Mouse (Mus musculus) pancreas, adult 10 weeks (tissue): ENCODE measurements around the gene Snrpa. TPM values are rescaled to one million over a fixed set of nuclear protein-coding genes. Genes with fewer than 3 reads are reported as not detected.

Experiments used
- polyA plus RNA-seq: library from polyadenylated mRNA; stranded (reverse); fragments of 350-450 nt; fragmentation: Illumina TruSeq; extraction: RNeasy Lipid Tissue Mini Kit (QIAGEN cat#74804); gene quantifications from one replicate; pipeline ENCODE4 v1.2.3, GENCODE M21; 2015; ENCODE audit warnings: low read depth, low replicate concordance; ENCODE audit not compliant: insufficient read depth

The Snrpa gene
- polyA plus RNA-seq, result 27.5 TPM

DNA sequence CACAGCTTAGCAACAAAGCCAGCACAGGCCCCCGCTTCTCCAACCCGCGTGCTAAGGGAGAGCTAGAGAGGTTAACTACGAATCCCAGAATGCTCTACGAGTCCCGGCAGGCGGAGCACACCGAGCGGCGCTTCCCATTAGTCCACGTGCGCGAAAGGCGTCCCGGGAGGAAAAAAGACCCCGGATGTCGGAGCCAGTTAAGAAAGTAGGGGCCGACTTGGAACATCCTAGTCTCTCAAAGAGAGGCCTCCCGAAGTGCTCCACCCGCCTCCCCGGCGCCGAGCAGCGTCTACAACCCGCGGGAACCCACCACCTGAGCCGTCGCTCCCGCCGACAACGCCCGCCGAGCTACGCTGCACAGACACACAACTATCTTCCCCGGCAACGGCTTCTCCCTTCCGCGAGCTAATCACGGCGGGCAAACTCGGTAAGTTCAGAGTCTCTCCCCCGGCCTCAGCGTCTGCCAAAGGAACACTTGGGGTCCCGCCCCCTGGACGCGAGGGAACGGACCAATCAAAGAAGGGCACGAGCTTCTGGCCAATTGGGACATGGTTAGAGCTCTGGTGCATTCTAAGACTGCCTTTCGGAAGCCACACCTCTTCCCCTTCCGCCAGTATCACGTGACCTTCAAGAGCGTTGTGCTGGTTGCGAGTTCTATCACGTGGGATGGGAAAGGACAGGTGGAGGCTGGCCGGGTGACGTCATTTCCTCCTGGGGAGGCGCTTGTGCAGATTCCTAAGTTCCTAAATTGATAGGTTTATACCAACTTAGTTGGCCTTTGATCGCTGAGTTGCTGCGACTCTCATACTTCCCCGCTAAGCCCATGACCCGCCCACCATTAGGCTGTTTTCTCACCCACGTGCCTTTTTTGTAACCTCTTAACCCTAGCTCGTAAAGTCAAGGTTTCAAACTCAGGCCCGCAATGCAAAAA is at the start of gene Snrpa, which contains the start of gene BC024978:
TSS of gene Snrpa (minus strand) at position 591 of the 931 bp plus-strand sequence.
TSS of gene BC024978 (plus strand) at position 101 of the 931 bp plus-strand sequence.

DNA sequence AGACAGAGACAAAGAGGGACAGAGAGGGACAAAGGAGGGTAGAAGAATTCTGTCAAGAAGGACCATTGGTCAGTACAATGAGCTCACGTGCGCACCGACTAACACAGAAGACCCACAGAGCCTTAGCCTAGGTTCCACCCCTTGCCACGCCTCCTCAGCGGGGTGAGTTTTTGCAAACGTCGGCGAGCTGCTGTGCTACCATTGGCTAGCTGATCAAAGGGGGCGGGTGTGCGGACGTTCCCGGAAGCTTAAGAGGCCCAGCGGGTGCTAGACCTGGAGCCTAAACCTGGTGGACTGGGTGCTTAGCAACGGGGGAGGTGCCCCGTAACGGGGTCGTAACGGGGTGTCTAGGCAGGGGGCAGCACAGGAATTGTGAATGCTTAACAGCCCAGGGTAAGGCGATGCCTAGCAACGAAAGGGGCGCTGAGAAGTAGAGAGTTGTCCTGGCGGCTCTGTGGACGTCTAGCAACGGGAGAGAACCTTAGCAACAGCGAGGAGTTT is 36.8 kb upstream of the Snrpa start, which contains the start of gene Coq8b:
TSS of gene Coq8b (plus strand) at position 243 of the 501 bp plus-strand sequence.

DNA sequence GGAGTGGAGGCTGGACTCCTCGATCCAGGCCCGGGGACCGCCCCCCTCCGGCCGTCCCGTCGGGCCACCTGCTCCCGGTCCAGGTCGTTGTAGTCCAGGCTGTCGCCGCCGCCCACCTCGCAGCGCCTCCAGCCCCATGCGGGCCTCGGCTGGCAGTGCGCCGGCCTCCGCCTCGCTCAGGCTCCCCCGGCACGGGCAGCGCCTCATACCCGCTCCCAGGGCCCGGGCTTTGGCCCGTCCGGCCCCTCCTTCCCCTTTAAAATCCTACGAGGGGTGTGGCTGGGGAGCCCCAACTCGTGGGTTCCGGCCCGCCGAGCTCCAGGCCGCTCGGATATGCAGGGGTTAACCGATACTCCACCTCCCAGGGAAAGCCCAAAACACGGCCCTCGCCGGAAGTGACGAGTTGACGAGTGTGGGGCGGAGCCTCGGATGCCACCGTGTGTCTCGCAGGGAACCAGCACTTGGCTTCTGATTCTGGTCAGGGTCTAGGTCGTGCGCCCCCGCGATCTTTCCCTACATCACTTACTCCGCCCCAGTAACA is 32.3 kb upstream of the Snrpa start, which contains the start of gene Itpkc:
TSS of gene Itpkc (minus strand) at position 381 of the 541 bp plus-strand sequence.

DNA sequence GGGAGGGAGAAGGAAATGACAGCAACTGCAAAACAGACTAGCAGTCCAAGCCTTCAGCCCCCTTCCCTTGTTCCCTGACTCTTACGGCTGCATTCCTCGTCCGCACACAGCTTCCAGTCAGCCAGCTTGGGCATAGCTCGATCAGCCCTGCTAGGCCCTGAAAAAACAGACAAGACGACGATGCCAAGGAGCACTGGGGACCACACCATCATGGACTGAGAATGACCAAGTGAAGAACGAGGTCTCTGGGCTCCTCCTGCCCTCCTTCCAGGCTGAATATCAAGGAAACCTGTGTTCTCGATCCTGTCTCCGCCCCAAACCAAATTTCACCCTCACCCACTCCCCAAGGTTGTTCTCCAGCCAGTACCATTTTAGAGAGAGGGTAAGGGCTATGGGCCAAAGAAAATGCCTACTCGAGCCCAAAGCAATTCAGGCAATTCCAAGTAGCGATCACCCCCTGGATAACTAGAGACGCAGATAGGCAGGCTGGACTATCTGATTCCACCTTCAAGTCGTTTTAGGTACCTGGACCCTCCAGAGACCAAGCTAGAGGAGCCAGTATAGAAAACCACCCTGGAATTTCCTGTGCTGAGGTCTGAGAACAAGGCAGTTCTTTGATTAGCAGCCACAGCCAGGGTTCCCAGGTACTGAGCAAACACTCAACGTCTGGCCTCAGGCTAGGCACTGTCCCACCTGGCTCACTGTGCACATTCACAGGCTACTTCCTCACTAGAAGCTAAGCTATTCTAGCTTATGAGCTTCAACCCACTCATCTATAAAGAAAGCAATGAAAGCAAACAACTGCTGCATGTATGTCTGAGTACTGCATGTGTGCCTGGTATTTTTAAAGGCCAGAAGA is 15.0 kb downstream of the Snrpa start, which contains the start of the genes Gm21983 and Mia:
TSS of gene Gm21983 (minus strand) at position 250 of the 859 bp plus-strand sequence.
TSS of gene Mia (minus strand) at position 321 of the 859 bp plus-strand sequence.

DNA sequence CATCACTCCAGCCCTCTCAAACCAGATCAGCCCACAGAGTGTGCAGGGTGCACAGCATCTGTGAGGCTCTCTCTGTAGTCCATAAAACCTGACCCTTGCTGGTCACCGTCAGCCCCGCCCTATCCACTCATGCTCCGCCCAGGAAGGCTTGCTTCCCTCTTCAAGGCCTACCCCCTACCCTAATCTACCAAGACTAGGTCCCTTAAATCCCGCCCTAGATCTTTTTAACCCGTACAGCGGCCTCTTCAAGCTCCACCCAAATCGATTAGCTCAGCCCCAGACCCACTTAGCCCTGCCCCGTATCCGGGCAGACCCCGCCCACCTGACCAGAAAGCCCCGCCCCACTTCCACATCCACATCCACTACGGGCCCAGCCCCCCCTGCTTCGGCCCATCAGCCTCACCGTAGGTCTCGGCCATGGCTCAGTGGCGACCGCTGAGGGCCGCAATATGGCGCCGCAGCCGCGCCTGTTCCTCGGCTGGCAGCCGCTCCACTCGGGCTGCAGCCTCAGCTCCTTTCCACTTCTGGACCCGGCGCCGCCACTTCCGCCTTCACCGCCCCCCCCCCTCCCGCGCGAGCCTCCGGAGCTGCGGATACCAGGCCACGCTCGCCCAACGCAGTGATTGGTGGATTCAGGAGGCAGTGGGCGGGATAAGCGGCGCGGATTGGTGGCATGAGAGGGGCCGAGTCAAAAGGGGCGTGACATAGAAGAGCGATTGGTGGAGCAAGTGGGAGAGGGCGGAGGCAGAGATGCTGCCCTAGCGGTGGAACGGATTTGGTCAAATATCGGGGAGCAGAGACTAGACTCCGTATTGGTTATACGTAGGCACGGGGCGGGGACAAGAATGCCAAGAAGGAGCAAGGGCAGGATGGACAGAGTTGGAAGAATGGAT is 17.5 kb downstream of the Snrpa start, which contains the start of gene Rab4b:
TSS of gene Rab4b (minus strand) at position 573 of the 893 bp plus-strand sequence.

DNA sequence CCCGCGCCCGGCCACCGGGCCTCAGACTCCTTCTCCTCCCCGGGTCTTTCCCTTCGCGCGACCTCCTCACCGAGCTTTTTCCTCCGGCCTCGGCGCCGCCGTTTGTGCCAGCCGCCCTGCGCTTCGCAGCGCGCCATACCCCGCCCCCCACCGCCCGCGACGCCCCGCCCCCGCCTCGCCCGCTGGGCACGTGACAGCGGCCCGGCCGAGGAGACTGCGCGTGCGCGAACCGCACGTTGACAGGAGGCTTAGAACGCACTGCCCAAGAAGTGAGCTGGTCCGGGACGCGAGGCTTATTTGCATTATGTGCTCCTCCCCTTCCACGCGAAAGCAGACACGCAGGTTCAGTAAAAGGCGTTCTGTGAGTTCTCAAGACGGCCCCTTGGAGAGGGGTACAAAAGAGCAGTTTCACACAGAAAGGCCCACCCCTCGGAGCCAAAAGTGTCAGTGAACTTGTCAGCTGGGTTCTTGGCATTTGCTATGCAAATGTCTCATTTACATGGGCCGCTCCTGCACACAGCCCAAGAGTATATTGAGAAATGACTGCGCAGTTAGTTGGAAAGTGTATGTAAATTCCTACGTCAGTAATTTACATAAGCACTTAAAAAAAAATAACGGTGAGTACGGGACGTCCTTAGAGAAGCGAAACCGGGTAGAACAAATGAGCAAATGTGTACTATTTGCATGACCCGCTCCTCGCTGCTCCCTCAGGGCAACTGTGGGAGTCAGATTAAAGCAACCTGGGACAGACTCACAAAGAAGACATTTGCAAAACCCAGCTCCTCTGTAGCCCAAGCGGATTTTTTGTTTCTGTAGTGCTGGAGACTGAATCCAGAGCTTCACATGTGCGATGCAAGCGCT is 29.2 kb downstream of the Snrpa start, which contains the start of gene Egln2:
TSS of gene Egln2 (minus strand) at position 189 of the 861 bp plus-strand sequence.

DNA sequence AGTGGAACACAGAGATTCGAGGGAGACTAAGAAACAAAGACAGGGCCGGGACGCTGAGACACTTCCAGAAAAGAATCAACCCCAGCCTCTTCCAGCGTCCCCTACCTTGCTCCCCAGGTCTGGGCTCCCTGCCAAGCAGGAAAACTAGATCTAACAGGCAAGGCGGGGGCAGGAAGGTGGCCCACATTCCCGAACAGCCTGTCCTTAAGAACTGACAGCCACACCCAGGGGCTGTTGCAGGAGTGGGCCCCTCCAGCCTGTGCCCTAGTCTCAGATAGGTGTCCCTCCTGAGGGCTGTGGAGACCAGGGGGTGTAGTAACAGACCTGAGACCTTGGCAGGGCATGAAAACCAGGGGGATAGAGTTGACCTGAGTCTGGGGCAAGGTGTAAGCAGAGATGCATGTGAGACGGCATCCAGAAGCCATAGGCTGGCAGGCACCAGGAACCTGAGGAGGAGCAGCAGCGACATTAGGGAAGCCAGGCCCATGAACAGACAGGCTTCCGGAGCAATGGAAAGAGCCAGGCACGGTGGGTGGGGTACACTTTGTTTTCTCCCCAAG is 42.8 kb downstream of the Snrpa start, which contains the start of gene Cyp2t4:
TSS of gene Cyp2t4 (plus strand) at position 510 of the 560 bp plus-strand sequence.

Other genes starting within 250 kb of the Snrpa start
- gene Cyp2a12, start 167.2 kb downstream of the Snrpa start, polyA plus RNA-seq, result not detected
- gene Cyp2f2, start 76.4 kb downstream of the Snrpa start, polyA plus RNA-seq, result 1.2 TPM
- not detected for gene Cyp2t4, start 42.6 kb downstream of the Snrpa start, polyA plus RNA-seq
- 21.7 TPM for gene Egln2, start 29.5 kb downstream of the Snrpa start, polyA plus RNA-seq
- gene Rab4b, start 17.4 kb downstream of the Snrpa start, polyA plus RNA-seq, result 15.1 TPM
- gene Gm21983, start 15.2 kb downstream of the Snrpa start, polyA plus RNA-seq, result not detected
- gene Mia, start 15.1 kb downstream of the Snrpa start, polyA plus RNA-seq, result not detected
- 4.9 TPM for gene BC024978, start 490 bp downstream of the Snrpa start, polyA plus RNA-seq
- 2.8 TPM for gene Itpkc, start 32.4 kb upstream of the Snrpa start, polyA plus RNA-seq
- 10.6 TPM for gene Coq8b, start 36.8 kb upstream of the Snrpa start, polyA plus RNA-seq
- 4.9 TPM for gene Numbl, start 62.2 kb upstream of the Snrpa start, polyA plus RNA-seq
- 121 TPM for gene Ltbp4, start 141.4 kb upstream of the Snrpa start, polyA plus RNA-seq
- 11.7 TPM for gene Shkbp1, start 159.7 kb upstream of the Snrpa start, polyA plus RNA-seq
- gene Gm20479, start 161.1 kb upstream of the Snrpa start, polyA plus RNA-seq, result not detected